Mouse (Mus musculus): ENCODE results near the gene Clca2. TPM values are rescaled to one million over a fixed set of nuclear protein-coding genes. Genes with fewer than 3 reads are reported as not detected.

The Clca2 gene
- total and polyA plus RNA-seq, 2 experiments from 2014 or later = not detected

GRCm38 (mm10) chr3:145115169-145115568 is 15.9 kb upstream of the Clca2 start:
- Histone ChIP-seq H3K27ac (ENCODE audit: low read depth, low read length) (no peak overlapping the region), H3K4me3 (ENCODE audit: low read depth, low read length) (no peak overlapping the region), H3K27me3 (ENCODE audit: insufficient read depth, low read length) (no peaks in the 10 kb centered on the region), H3K36me3 (ENCODE audit: insufficient read depth) (no peaks in the 10 kb centered on the region), H3K4me2 (ENCODE audit: low read depth) (no peak overlapping the region), H3K9ac (no peak overlapping the region), H3K9me3 (ENCODE audit: low read length) (no peaks in the 10 kb centered on the region), H3K4me1 (ENCODE audit: insufficient read depth) (peaks cover 11% of the 10 kb centered on the region; the same call in 1 of the 2 replicates)
- 92% methylated on average over 2 of the region's 2 CpGs for WGBS
- ATAC-seq = no peak
- DNase-seq = no peak
- no peak for TF ChIP-seq CTCF (IDR thresholded peaks at IDR 0.05; ENCODE audit: low read depth)

- ATAC-seq (no peak), DNase-seq (peak; percentile 9)
- Histone ChIP-seq H3K9me3 (ENCODE audit: low read length) (no peaks in the 10 kb centered on the region), H3K27me3 (ENCODE audit: insufficient read depth, low read length) (no peaks in the 10 kb centered on the region), H3K4me2 (ENCODE audit: low read depth) (no peak overlapping the region), H3K4me3 (ENCODE audit: low read depth, low read length) (no peak overlapping the region), H3K36me3 (ENCODE audit: insufficient read depth) (no peaks in the 10 kb centered on the region), H3K27ac (ENCODE audit: low read depth, low read length) (no peak overlapping the region), H3K9ac (no peak overlapping the region), H3K4me1 (ENCODE audit: insufficient read depth) (no peaks in the 10 kb centered on the region)
- peak; percentile 40 for TF ChIP-seq CTCF (IDR thresholded peaks at IDR 0.05; ENCODE audit: low read depth)
- 83% methylated on average over 5 of the region's 5 CpGs for WGBS
Observed at GRCm38 (mm10) chr3:145105773-145106504, 6.7 kb upstream of the Clca2 start.

GRCm38 (mm10) chr3:145105076-145105772 is 6.0 kb upstream of the Clca2 start:
- no peak for TF ChIP-seq CTCF (IDR thresholded peaks at IDR 0.05; ENCODE audit: low read depth)
- no peak for ATAC-seq
- Histone ChIP-seq H3K4me1 (ENCODE audit: insufficient read depth) (no peaks in the 10 kb centered on the region), H3K4me2 (ENCODE audit: low read depth) (no peak overlapping the region), H3K36me3 (ENCODE audit: insufficient read depth) (no peaks in the 10 kb centered on the region), H3K27ac (ENCODE audit: low read depth, low read length) (no peak overlapping the region), H3K9me3 (ENCODE audit: low read length) (no peaks in the 10 kb centered on the region), H3K4me3 (ENCODE audit: low read depth, low read length) (no peak overlapping the region), H3K27me3 (ENCODE audit: insufficient read depth, low read length) (no peaks in the 10 kb centered on the region), H3K9ac (no peak overlapping the region)
- 70% methylated on average over 5 of the region's 5 CpGs for WGBS
- no peak for DNase-seq

GRCm38 (mm10) chr3:145103770-145104169 is 4.5 kb upstream of the Clca2 start:
- H3K27me3 ChIP-seq (ENCODE audit: insufficient read depth, low read length) = no peaks in the 10 kb centered on the region
- 73% methylated on average over 5 of the region's 5 CpGs for WGBS
- no peaks in the 10 kb centered on the region for H3K9me3 ChIP-seq (ENCODE audit: low read length)
- H3K27ac ChIP-seq (ENCODE audit: low read depth, low read length) = no peak overlapping the region
- no peak overlapping the region for H3K4me3 ChIP-seq (ENCODE audit: low read depth, low read length)
- TF ChIP-seq CTCF (IDR thresholded peaks at IDR 0.05; ENCODE audit: low read depth) = no peak
- no peak overlapping the region for H3K9ac ChIP-seq
- DNase-seq (no peak), ATAC-seq (no peak)
- no peak overlapping the region for H3K4me2 ChIP-seq (ENCODE audit: low read depth)
- H3K4me1 ChIP-seq (ENCODE audit: insufficient read depth) = no peaks in the 10 kb centered on the region
- H3K36me3 ChIP-seq (ENCODE audit: insufficient read depth) = no peaks in the 10 kb centered on the region

GRCm38 (mm10) chr3:145103321-145103720 is 4.1 kb upstream of the Clca2 start:
- TF ChIP-seq CTCF (IDR thresholded peaks at IDR 0.05; ENCODE audit: low read depth) = no peak
- H3K27me3 ChIP-seq (ENCODE audit: insufficient read depth, low read length) = no peaks in the 10 kb centered on the region
- H3K4me1 ChIP-seq (ENCODE audit: insufficient read depth) = no peaks in the 10 kb centered on the region
- no peaks in the 10 kb centered on the region for H3K36me3 ChIP-seq (ENCODE audit: insufficient read depth)
- no peaks in the 10 kb centered on the region for H3K9me3 ChIP-seq (ENCODE audit: low read length)
- DNase-seq (no peak), ATAC-seq (no peak)
- no peak overlapping the region for H3K9ac ChIP-seq
- H3K4me2 ChIP-seq (ENCODE audit: low read depth) = no peak overlapping the region
- WGBS = 66% methylated on average over 2 of the region's 2 CpGs
- H3K27ac ChIP-seq (ENCODE audit: low read depth, low read length) = no peak overlapping the region
- no peak overlapping the region for H3K4me3 ChIP-seq (ENCODE audit: low read depth, low read length)

GRCm38 (mm10) chr3:145101891-145102555 is 2.8 kb upstream of the Clca2 start:
- WGBS = 87% methylated on average over 9 of the region's 9 CpGs
- H3K9ac ChIP-seq = no peak overlapping the region
- H3K4me1 ChIP-seq (ENCODE audit: insufficient read depth) = no peaks in the 10 kb centered on the region
- H3K4me2 ChIP-seq (ENCODE audit: low read depth) = no peak overlapping the region
- TF ChIP-seq CTCF (IDR thresholded peaks at IDR 0.05; ENCODE audit: low read depth) = no peak
- no peaks in the 10 kb centered on the region for H3K27me3 ChIP-seq (ENCODE audit: insufficient read depth, low read length)
- H3K4me3 ChIP-seq (ENCODE audit: low read depth, low read length) = no peak overlapping the region
- H3K9me3 ChIP-seq (ENCODE audit: low read length) = no peaks in the 10 kb centered on the region
- DNase-seq (no peak), ATAC-seq (no peak)
- no peaks in the 10 kb centered on the region for H3K36me3 ChIP-seq (ENCODE audit: insufficient read depth)
- no peak overlapping the region for H3K27ac ChIP-seq (ENCODE audit: low read depth, low read length)

Measured in forebrain, postnatal 0 days (tissue).